Mouse (Mus musculus): Measurements from ENCODE around the gene Plvap. TPM values are rescaled to one million over a fixed set of nuclear protein-coding genes. Genes with fewer than 3 reads are reported as not detected.

Gene Plvap
- polyA plus RNA-seq, 1 experiment from 2014 or later = 59.0 TPM

DNA sequence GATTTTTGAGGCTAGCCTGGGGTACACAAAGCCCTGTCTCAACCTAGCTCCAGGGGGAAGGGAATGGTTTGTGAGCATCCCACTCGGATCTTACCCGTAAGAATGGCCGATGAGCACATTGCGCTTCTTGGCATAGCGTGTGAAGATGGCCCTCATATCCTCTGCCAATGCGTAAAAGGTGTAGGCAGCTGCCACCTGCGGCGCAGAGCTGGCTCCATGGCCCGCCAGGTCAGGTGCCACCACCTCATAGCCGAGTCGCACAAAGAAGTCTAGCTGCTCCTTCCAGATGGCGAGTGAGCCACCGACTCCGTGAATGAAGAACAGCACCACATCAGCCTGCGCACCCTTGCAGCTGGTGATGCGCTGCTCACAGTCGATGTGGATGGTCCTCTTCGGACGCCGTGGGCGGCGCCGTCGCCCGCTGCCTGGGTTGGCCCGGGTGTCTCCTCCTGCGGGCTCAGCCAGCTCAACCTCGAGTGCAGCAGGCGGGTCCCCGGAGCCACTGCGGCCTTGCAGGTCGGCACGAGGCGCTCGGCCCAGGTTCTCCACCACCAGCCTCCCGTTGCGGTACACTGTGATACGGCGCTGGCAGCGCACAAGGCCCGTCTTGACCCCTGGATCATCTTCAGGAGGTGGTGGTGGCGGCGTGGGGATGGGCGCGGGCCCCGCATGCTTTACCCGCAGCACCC is 50.3 kb downstream of the Plvap start:
- DNase-seq (ENCODE audit: low spot score) (no peak), ATAC-seq (ENCODE audit: low read depth) (no peak)
- H3K4me2 ChIP-seq (ENCODE audit: low read depth, low read length) = no peak overlapping the region
- peaks cover 20% of the 10 kb centered on the region; the same call in 1 of the 2 replicates for H3K4me1 ChIP-seq (ENCODE audit: control insufficient read depth, insufficient read depth, low read length)
- peaks cover 52% of the 10 kb centered on the region for H3K36me3 ChIP-seq (ENCODE audit: control insufficient read depth, insufficient read depth, low read length)
- WGBS = 78% methylated on average over 46 of the region's 47 CpGs
- H3K9me3 ChIP-seq (ENCODE audit: control insufficient read depth, low read length) = no peaks in the 10 kb centered on the region
- H3K4me3 ChIP-seq (ENCODE audit: low read depth, low read length) = no peak overlapping the region
- H3K9ac ChIP-seq (ENCODE audit: low read depth, low read length) = no peak overlapping the region
- no peaks in the 10 kb centered on the region for H3K27me3 ChIP-seq (replicated peaks; ENCODE audit: control insufficient read depth, insufficient read depth, low read length)
- no peak overlapping the region for H3K27ac ChIP-seq (replicated peaks; ENCODE audit: low read depth, low read length)

DNA sequence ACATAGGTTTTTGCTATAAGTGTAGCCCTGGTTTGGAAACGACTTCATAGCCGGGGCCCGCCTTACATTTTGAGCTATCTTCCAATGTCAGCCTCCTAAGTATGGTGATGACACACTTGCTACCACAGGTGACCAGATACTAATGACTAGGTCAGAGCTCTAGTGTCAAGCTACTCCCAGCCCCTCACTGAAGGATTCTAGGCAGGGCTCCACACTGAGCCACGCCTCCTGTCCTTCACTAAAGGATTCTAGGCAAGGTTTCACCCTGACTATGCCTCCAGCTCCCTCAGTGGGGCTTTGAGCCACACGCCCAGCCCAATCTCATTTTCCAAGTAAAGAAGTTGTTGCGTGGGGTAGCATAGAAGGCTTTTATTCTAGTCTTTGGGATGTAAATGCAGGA is 50.8 kb downstream of the Plvap start:
- DNase-seq (ENCODE audit: low spot score) (no peak), ATAC-seq (ENCODE audit: low read depth) (no peak)
- Histone ChIP-seq H3K4me3 (ENCODE audit: low read depth, low read length) (no peak overlapping the region), H3K27me3 (replicated peaks; ENCODE audit: control insufficient read depth, insufficient read depth, low read length) (no peaks in the 10 kb centered on the region), H3K27ac (replicated peaks; ENCODE audit: low read depth, low read length) (no peak overlapping the region), H3K9ac (ENCODE audit: low read depth, low read length) (no peak overlapping the region), H3K9me3 (ENCODE audit: control insufficient read depth, low read length) (no peaks in the 10 kb centered on the region), H3K4me2 (ENCODE audit: low read depth, low read length) (no peak overlapping the region), H3K4me1 (ENCODE audit: control insufficient read depth, insufficient read depth, low read length) (peaks cover 18% of the 10 kb centered on the region; the same call in 1 of the 2 replicates), H3K36me3 (ENCODE audit: control insufficient read depth, insufficient read depth, low read length) (peaks cover 52% of the 10 kb centered on the region)
- WGBS = 90% methylated on average over 6 of the region's 6 CpGs

DNA sequence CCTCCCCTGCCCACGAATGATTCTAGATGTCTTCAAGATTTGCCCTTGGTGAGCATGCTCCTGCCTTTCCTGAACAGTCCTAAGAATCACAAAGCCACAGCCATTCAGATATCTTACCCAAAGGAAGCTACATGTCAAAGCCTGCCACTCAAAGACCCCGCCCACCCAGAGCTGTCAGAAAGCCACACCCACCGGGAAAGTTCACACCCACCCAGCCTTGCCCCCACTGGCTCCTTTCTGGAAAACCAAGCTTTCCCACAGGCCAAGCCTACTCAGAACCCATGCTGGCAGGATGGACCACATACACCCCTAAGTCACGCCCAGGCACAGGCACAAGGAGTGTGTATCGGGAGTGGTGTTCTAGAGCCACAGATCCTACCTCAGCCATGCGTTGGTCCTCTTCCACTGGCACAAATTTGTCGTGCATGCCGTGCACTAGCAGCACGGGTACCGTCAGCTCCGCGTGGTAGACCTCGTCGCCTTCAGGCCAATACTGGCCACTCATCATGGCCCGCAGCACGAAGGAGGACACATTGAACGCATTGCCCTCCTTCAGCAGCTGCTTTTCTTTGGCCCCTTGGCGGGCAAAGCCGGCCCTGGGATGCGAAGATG is 53.8 kb downstream of the Plvap start:
- Histone ChIP-seq H3K36me3 (ENCODE audit: control insufficient read depth, insufficient read depth, low read length) (peaks cover 52% of the 10 kb centered on the region), H3K9ac (ENCODE audit: low read depth, low read length) (no peak overlapping the region), H3K27me3 (replicated peaks; ENCODE audit: control insufficient read depth, insufficient read depth, low read length) (no peaks in the 10 kb centered on the region), H3K9me3 (ENCODE audit: control insufficient read depth, low read length) (no peaks in the 10 kb centered on the region), H3K4me2 (ENCODE audit: low read depth, low read length) (no peak overlapping the region), H3K4me3 (ENCODE audit: low read depth, low read length) (no peak overlapping the region), H3K4me1 (ENCODE audit: control insufficient read depth, insufficient read depth, low read length) (peaks cover 6% of the 10 kb centered on the region; the same call in 1 of the 2 replicates), H3K27ac (replicated peaks; ENCODE audit: low read depth, low read length) (no peak overlapping the region)
- ATAC-seq (ENCODE audit: low read depth) (no peak), DNase-seq (ENCODE audit: low spot score) (no peak)
- 86% methylated on average over 20 of the region's 20 CpGs for WGBS

DNA sequence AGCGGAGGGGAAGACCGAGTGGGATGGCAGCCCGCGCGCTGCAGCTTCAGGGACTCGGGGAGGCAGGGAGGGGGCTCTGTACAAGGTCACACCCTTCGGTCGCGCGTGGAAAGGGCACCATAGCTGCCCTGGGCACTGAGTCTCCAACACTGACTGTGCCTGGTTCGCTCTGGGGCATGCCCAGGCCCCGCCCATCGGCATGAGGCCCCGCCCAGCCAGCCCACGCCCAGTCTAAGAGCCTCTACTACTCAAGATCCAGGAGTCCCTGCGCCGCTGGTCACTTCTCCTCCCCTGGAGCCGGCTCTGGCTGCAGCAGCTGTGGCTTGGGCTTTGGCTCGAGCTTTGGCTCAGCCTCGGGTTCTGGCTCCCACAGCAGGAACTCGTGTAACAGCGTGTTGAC is 54.6 kb downstream of the Plvap start:
- ATAC-seq (ENCODE audit: low read depth) = no peak
- 60% methylated on average over 12 of the region's 22 CpGs for WGBS

DNA sequence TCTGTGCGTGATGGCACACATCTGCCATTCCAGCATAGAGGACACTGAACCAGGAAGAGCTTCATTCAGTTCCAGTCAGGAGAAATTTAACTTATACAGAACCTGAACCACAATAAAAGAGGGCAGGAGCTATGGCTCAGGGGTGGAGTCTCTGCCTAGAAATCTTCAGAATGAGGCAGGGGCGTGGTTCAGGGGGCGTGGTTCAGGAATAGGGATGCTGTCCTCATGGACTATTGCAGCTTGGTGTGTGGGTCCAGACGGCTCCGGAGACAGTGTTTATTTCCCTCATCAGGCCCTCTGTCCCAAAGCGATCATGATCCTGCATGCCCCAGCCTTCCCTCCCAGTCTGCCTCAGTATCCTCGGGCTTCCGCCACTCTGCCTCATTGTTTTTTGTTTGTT is 56.9 kb downstream of the Plvap start:
- Histone ChIP-seq H3K9ac (ENCODE audit: low read depth, low read length) (no peak overlapping the region), H3K4me1 (ENCODE audit: control insufficient read depth, insufficient read depth, low read length) (no peaks in the 10 kb centered on the region), H3K27ac (replicated peaks; ENCODE audit: low read depth, low read length) (no peak overlapping the region), H3K27me3 (replicated peaks; ENCODE audit: control insufficient read depth, insufficient read depth, low read length) (no peaks in the 10 kb centered on the region), H3K36me3 (ENCODE audit: control insufficient read depth, insufficient read depth, low read length) (peaks cover 28% of the 10 kb centered on the region), H3K4me2 (ENCODE audit: low read depth, low read length) (no peak overlapping the region), H3K4me3 (ENCODE audit: low read depth, low read length) (no peak overlapping the region), H3K9me3 (ENCODE audit: control insufficient read depth, low read length) (no peaks in the 10 kb centered on the region)
- no peak for DNase-seq (ENCODE audit: low spot score)
- ATAC-seq (ENCODE audit: low read depth) = no peak
- WGBS = 84% methylated on average over 8 of the region's 8 CpGs

More for the DNA sequence above, 54.6 kb downstream of the Plvap start:
- no peak overlapping the region for H3K27ac ChIP-seq (replicated peaks; ENCODE audit: low read depth, low read length)
- no peak overlapping the region for H3K4me3 ChIP-seq (ENCODE audit: low read depth, low read length)
- H3K9me3 ChIP-seq (ENCODE audit: control insufficient read depth, low read length) = no peaks in the 10 kb centered on the region
- DNase-seq (ENCODE audit: low spot score) = no peak
- H3K9ac ChIP-seq (ENCODE audit: low read depth, low read length) = no peak overlapping the region
- H3K36me3 ChIP-seq (ENCODE audit: control insufficient read depth, insufficient read depth, low read length) = peaks cover 50% of the 10 kb centered on the region
- no peaks in the 10 kb centered on the region for H3K4me1 ChIP-seq (ENCODE audit: control insufficient read depth, insufficient read depth, low read length)
- H3K27me3 ChIP-seq (replicated peaks; ENCODE audit: control insufficient read depth, insufficient read depth, low read length) = no peaks in the 10 kb centered on the region
- no peak overlapping the region for H3K4me2 ChIP-seq (ENCODE audit: low read depth, low read length)

DNA sequence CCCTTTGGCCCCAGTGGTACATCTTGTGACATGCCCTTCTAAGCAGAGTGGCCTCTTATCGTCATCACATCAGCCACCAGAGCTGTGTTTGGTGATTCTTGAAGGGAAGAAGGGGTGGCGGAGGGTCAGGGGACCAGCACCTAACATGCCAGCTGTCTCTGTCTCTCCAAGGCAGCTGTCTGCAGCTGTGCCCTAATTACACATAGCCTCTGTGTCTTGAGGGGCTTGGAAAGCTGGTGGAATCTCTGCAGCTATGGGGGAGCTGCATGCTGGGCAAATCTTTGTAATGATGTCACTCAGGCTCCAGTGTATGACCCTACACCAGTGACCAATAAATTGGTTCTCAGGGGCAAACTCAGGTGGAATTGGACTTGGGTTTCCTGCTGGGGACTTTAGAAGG is 58.9 kb downstream of the Plvap start:
- H3K9me3 ChIP-seq (ENCODE audit: control insufficient read depth, low read length) = no peaks in the 10 kb centered on the region
- peaks cover 8% of the 10 kb centered on the region; the same call in 1 of the 2 replicates for H3K36me3 ChIP-seq (ENCODE audit: control insufficient read depth, insufficient read depth, low read length)
- no peak overlapping the region for H3K4me3 ChIP-seq (ENCODE audit: low read depth, low read length)
- WGBS = 69% methylated on average over 2 of the region's 2 CpGs
- DNase-seq (ENCODE audit: low spot score) = peak; percentile 51
- no peak overlapping the region for H3K9ac ChIP-seq (ENCODE audit: low read depth, low read length)
- H3K27ac ChIP-seq (replicated peaks; ENCODE audit: low read depth, low read length) = no peak overlapping the region
- no peak overlapping the region for H3K4me2 ChIP-seq (ENCODE audit: low read depth, low read length)
- no peaks in the 10 kb centered on the region for H3K27me3 ChIP-seq (replicated peaks; ENCODE audit: control insufficient read depth, insufficient read depth, low read length)
- H3K4me1 ChIP-seq (ENCODE audit: control insufficient read depth, insufficient read depth, low read length) = no peaks in the 10 kb centered on the region
- ATAC-seq (ENCODE audit: low read depth) = peak; percentile 55; the same call in 1 of the 2 replicates

DNA sequence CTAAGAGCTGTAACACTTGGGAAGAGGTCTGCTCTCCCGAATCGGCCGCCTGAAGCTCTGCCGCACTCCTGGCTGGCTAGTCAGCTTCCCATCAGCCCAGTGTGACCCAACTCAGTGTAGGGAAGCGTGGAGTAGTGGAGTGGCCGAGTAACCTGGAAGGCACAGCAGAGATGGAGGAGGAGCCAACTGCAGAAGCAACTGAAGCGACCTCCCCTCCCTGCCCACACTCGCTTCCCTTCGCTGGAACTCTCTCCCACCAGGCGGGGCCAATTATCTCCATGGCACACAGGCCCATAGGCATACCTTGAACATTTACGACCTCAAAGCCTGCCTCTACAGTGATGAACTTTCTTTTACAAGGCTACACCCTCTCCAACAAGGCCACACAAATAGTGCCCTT is 59.8 kb downstream of the Plvap start:
- Histone ChIP-seq H3K4me1 (ENCODE audit: control insufficient read depth, insufficient read depth, low read length) (no peaks in the 10 kb centered on the region), H3K9me3 (ENCODE audit: control insufficient read depth, low read length) (no peaks in the 10 kb centered on the region), H3K4me2 (ENCODE audit: low read depth, low read length) (no peak overlapping the region), H3K4me3 (ENCODE audit: low read depth, low read length) (no peak overlapping the region), H3K27ac (replicated peaks; ENCODE audit: low read depth, low read length) (no peak overlapping the region), H3K27me3 (replicated peaks; ENCODE audit: control insufficient read depth, insufficient read depth, low read length) (no peaks in the 10 kb centered on the region), H3K36me3 (ENCODE audit: control insufficient read depth, insufficient read depth, low read length) (0 out of 2 replicates have a peak, but pooled peaks cover 2% of the 10 kb centered on the region), H3K9ac (ENCODE audit: low read depth, low read length) (no peak overlapping the region)
- DNase-seq (ENCODE audit: low spot score) (no peak), ATAC-seq (ENCODE audit: low read depth) (no peak)
- 47% methylated on average over 10 of the region's 11 CpGs for WGBS

DNA sequence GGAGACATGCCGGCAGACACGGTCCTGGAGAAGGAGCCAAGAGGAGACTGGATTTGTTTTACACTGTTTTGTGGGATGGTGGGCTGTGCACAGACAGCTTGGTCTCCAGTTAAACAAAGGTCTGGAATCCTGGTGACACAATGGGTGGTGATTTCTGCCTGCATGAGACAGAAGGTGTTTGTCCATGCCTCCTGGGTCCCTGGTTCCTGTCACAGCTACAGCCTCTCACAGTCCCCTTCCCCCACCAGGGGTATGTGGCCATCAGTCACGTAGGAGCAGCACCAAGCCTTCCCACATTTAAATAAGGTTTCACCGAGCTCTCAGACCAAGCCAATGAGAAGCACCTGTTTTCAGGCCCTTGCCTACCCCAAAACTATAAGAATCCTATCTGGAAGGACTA is 60.2 kb downstream of the Plvap start:
- Histone ChIP-seq H3K4me1 (ENCODE audit: control insufficient read depth, insufficient read depth, low read length) (no peaks in the 10 kb centered on the region), H3K4me3 (ENCODE audit: low read depth, low read length) (no peak overlapping the region), H3K4me2 (ENCODE audit: low read depth, low read length) (no peak overlapping the region), H3K27me3 (replicated peaks; ENCODE audit: control insufficient read depth, insufficient read depth, low read length) (no peaks in the 10 kb centered on the region), H3K27ac (replicated peaks; ENCODE audit: low read depth, low read length) (no peak overlapping the region), H3K9me3 (ENCODE audit: control insufficient read depth, low read length) (no peaks in the 10 kb centered on the region), H3K9ac (ENCODE audit: low read depth, low read length) (no peak overlapping the region), H3K36me3 (ENCODE audit: control insufficient read depth, insufficient read depth, low read length) (no peaks in the 10 kb centered on the region)
- 63% methylated on average over 4 of the region's 4 CpGs for WGBS
- ATAC-seq (ENCODE audit: low read depth) (no peak), DNase-seq (ENCODE audit: low spot score) (no peak)

Data from embryonic facial prominence, embryonic 14.5 days (tissue).